Mouse (Mus musculus): ENCODE measurements around the gene Glb1l2.
A peak's percentile ranks its signal among the peaks of the same experiment; 100 is the strongest.

The Glb1l2 gene

GRCm38 (mm10) chr9:26805935-26806666 is at the start of gene Glb1l2:
Gene Glb1l2 (minus strand): TSS chr9:26806468.
- DNase-seq = peak; percentile 20

- DNase-seq = no peak
Observed at GRCm38 (mm10) chr9:26831089-26831488, 24.8 kb upstream of the Glb1l2 start.

- no peak for DNase-seq
Observed at GRCm38 (mm10) chr9:26819942-26820341, 13.7 kb upstream of the Glb1l2 start.

GRCm38 (mm10) chr9:26808735-26809134 is 2.5 kb upstream of the Glb1l2 start:
- no peak for DNase-seq

GRCm38 (mm10) chr9:26804321-26804720 is 1.9 kb downstream of the Glb1l2 start:
- no peak for DNase-seq

- no peak for DNase-seq
Observed at GRCm38 (mm10) chr9:26800357-26800756, 5.9 kb downstream of the Glb1l2 start.

GRCm38 (mm10) chr9:26798731-26799130 is 7.5 kb downstream of the Glb1l2 start:
- no peak for DNase-seq

- no peak for DNase-seq
Observed at GRCm38 (mm10) chr9:26798205-26798604, 8.1 kb downstream of the Glb1l2 start.

GRCm38 (mm10) chr9:26792829-26793228 is 13.4 kb downstream of the Glb1l2 start:
- no peak for DNase-seq

GRCm38 (mm10) chr9:26783414-26783975 is 22.8 kb downstream of the Glb1l2 start:
- DNase-seq = no peak

GRCm38 (mm10) chr9:26778421-26778820 is 27.8 kb downstream of the Glb1l2 start:
- no peak for DNase-seq

GRCm38 (mm10) chr9:26776122-26776902 is 30.0 kb downstream of the Glb1l2 start:
- DNase-seq = no peak

GRCm38 (mm10) chr9:26775700-26776099 is 30.6 kb downstream of the Glb1l2 start:
- no peak for DNase-seq

GRCm38 (mm10) chr9:26768181-26768580 is 38.1 kb downstream of the Glb1l2 start:
- no peak for DNase-seq

GRCm38 (mm10) chr9:26762477-26762876 is 43.8 kb downstream of the Glb1l2 start:
- no peak for DNase-seq

- no peak for DNase-seq
Observed at GRCm38 (mm10) chr9:26760576-26760975, 45.7 kb downstream of the Glb1l2 start.

- DNase-seq = no peak
Observed at GRCm38 (mm10) chr9:26760081-26760480, 46.2 kb downstream of the Glb1l2 start.

- no peak for DNase-seq
Observed at GRCm38 (mm10) chr9:26748893-26749292, 57.4 kb downstream of the Glb1l2 start.

GRCm38 (mm10) chr9:26747121-26747520 is 59.1 kb downstream of the Glb1l2 start:
- DNase-seq = no peak

GRCm38 (mm10) chr9:26742817-26743216 is 63.5 kb downstream of the Glb1l2 start:
- DNase-seq = no peak

GRCm38 (mm10) chr9:26737116-26737515 is 69.2 kb downstream of the Glb1l2 start:
- no peak for DNase-seq

- no peak for DNase-seq
Observed at GRCm38 (mm10) chr9:26733986-26734385, 72.3 kb downstream of the Glb1l2 start.

- no peak for DNase-seq
Observed at GRCm38 (mm10) chr9:26733206-26733891, 72.9 kb downstream of the Glb1l2 start, which contains the start of gene B3gat1. Gene B3gat1 (plus strand): TSS chr9:26733728.
